Mouse (Mus musculus) lung, adult 2 months (tissue): Measurements from ENCODE around the gene Wdr31.

ENCODE experiments used
- CTCF ChIP-seq: fragments of 200-500 bp; IDR thresholded peaks from 2 replicates; pipeline ENCODE4 v1.5.1; 2011; ENCODE audit warnings: mild to moderate bottlenecking, low read length, control low read depth; ENCODE audit not compliant: insufficient read depth
- POLR2A ChIP-seq: fragments of 200-500 bp; IDR thresholded peaks from 2 replicates; pipeline ENCODE4 v1.6.1; 2011; ENCODE audit warnings: low read depth, mild to moderate bottlenecking, control low read depth, low read length, borderline replicate concordance; ENCODE audit errors: extremely low read depth

- TF ChIP-seq CTCF: no peak
- no peak for TF ChIP-seq POLR2A
These were observed 32.8 kb upstream of the Wdr31 start, which contains the start of gene Hdhd3 for GRCm38 (mm10) chr4:62503374-62503970.
